Mouse (Mus musculus): ENCODE data around the gene Tssk1. TPM values are rescaled to one million over a fixed set of nuclear protein-coding genes. Genes with fewer than 3 reads are reported as not detected.

Gene Tssk1
- polyA plus RNA-seq (2014; fragmentation: Illumina TruSeq; extraction: RNeasy Lipid Tissue Mini Kit (QIAGEN cat#74804); ENCODE audit: low read depth, low replicate concordance): 14.2 TPM

GRCm38 (mm10) chr16:17893923-17894322 is at the start of gene Tssk1:
Gene Tssk1 (plus strand): TSS chr16:17894223.

GRCm38 (mm10) chr16:17891567-17891959 is 2.5 kb upstream of the Tssk1 start, which contains the start of gene Gm20518:
Gene Gm20518 (minus strand): TSS chr16:17891671.

GRCm38 (mm10) chr16:17898462-17898861 is 4.4 kb downstream of the Tssk1 start, which contains the start of the genes Dgcr2 and Tssk2:
Gene Dgcr2 (minus strand): TSS chr16:17898562.
Gene Tssk2 (plus strand): TSS chr16:17898637.

GRCm38 (mm10) chr16:17911052-17911595 is 17.1 kb downstream of the Tssk1 start, which contains the start of gene Ess2:
Gene Ess2 (minus strand): TSS chr16:17911348.

GRCm38 (mm10) chr16:17914307-17915249 is 20.6 kb downstream of the Tssk1 start, which contains the start of gene Gsc2:
Gene Gsc2 (minus strand): TSS chr16:17915059.

GRCm38 (mm10) chr16:17928087-17928580 is 34.1 kb downstream of the Tssk1 start, which contains the start of gene Slc25a1:
Gene Slc25a1 (minus strand): TSS chr16:17928219.

Other genes starting within 250 kb of the Tssk1 start
- gene Ccdc74a, start 247.8 kb upstream of the Tssk1 start, polyA plus RNA-seq (2014; fragmentation: Illumina TruSeq; extraction: RNeasy Lipid Tissue Mini Kit (QIAGEN cat#74804); ENCODE audit: low read depth, low replicate concordance): 18.4 TPM
- gene Med15, start 161.3 kb upstream of the Tssk1 start, polyA plus RNA-seq (2014; fragmentation: Illumina TruSeq; extraction: RNeasy Lipid Tissue Mini Kit (QIAGEN cat#74804); ENCODE audit: low read depth, low replicate concordance): 9.5 TPM
- 4.0 TPM for gene Klhl22, start 134.6 kb upstream of the Tssk1 start, polyA plus RNA-seq (2014; fragmentation: Illumina TruSeq; extraction: RNeasy Lipid Tissue Mini Kit (QIAGEN cat#74804); ENCODE audit: low read depth, low replicate concordance)
- gene Scarf2, start 96.9 kb upstream of the Tssk1 start, polyA plus RNA-seq (2014; fragmentation: Illumina TruSeq; extraction: RNeasy Lipid Tissue Mini Kit (QIAGEN cat#74804); ENCODE audit: low read depth, low replicate concordance): not detected
- gene B830017H08Rik, start 61.1 kb upstream of the Tssk1 start, polyA plus RNA-seq (2014; fragmentation: Illumina TruSeq; extraction: RNeasy Lipid Tissue Mini Kit (QIAGEN cat#74804); ENCODE audit: low read depth, low replicate concordance): 1.3 TPM
- gene Car15, start 55.9 kb upstream of the Tssk1 start, polyA plus RNA-seq (2014; fragmentation: Illumina TruSeq; extraction: RNeasy Lipid Tissue Mini Kit (QIAGEN cat#74804); ENCODE audit: low read depth, low replicate concordance): 0.80 TPM
- gene Gm20518, start 2.6 kb upstream of the Tssk1 start, polyA plus RNA-seq (2014; fragmentation: Illumina TruSeq; extraction: RNeasy Lipid Tissue Mini Kit (QIAGEN cat#74804); ENCODE audit: low read depth, low replicate concordance): 0.21 TPM
- gene Dgcr2, start 4.3 kb downstream of the Tssk1 start, polyA plus RNA-seq (2014; fragmentation: Illumina TruSeq; extraction: RNeasy Lipid Tissue Mini Kit (QIAGEN cat#74804); ENCODE audit: low read depth, low replicate concordance): 23.1 TPM
- gene Tssk2, start 4.4 kb downstream of the Tssk1 start, polyA plus RNA-seq (2014; fragmentation: Illumina TruSeq; extraction: RNeasy Lipid Tissue Mini Kit (QIAGEN cat#74804); ENCODE audit: low read depth, low replicate concordance): 76.7 TPM
- 4.6 TPM for gene Ess2, start 17.1 kb downstream of the Tssk1 start, polyA plus RNA-seq (2014; fragmentation: Illumina TruSeq; extraction: RNeasy Lipid Tissue Mini Kit (QIAGEN cat#74804); ENCODE audit: low read depth, low replicate concordance)
- not detected for gene Gsc2, start 20.8 kb downstream of the Tssk1 start, polyA plus RNA-seq (2014; fragmentation: Illumina TruSeq; extraction: RNeasy Lipid Tissue Mini Kit (QIAGEN cat#74804); ENCODE audit: low read depth, low replicate concordance)
- 11.0 TPM for gene Slc25a1, start 34.0 kb downstream of the Tssk1 start, polyA plus RNA-seq (2014; fragmentation: Illumina TruSeq; extraction: RNeasy Lipid Tissue Mini Kit (QIAGEN cat#74804); ENCODE audit: low read depth, low replicate concordance)
- gene Vpreb2, start 86.2 kb downstream of the Tssk1 start, polyA plus RNA-seq (2014; fragmentation: Illumina TruSeq; extraction: RNeasy Lipid Tissue Mini Kit (QIAGEN cat#74804); ENCODE audit: low read depth, low replicate concordance): not detected
- 27.1 TPM for gene Dgcr6, start 158.6 kb downstream of the Tssk1 start, polyA plus RNA-seq (2014; fragmentation: Illumina TruSeq; extraction: RNeasy Lipid Tissue Mini Kit (QIAGEN cat#74804); ENCODE audit: low read depth, low replicate concordance)
- 0.10 TPM for gene Prodh, start 196.0 kb downstream of the Tssk1 start, polyA plus RNA-seq (2014; fragmentation: Illumina TruSeq; extraction: RNeasy Lipid Tissue Mini Kit (QIAGEN cat#74804); ENCODE audit: low read depth, low replicate concordance)
- gene Rtn4r, start 233.4 kb downstream of the Tssk1 start, polyA plus RNA-seq (2014; fragmentation: Illumina TruSeq; extraction: RNeasy Lipid Tissue Mini Kit (QIAGEN cat#74804); ENCODE audit: low read depth, low replicate concordance): not detected

All from testis, adult 10 weeks (tissue).